Mouse (Mus musculus) heart, adult 2 months (tissue): ENCODE data around the gene Cct4.

Source experiments
- CTCF ChIP-seq: fragments of 200-600 bp; IDR thresholded peaks from 2 replicates; pipeline ENCODE4 v1.8.1; 2022; ENCODE audit warnings: antibody characterized with exemption, mild to moderate bottlenecking, moderate library complexity
- POLR2A ChIP-seq: fragments of 200-500 bp; IDR thresholded peaks from 2 replicates; pipeline ENCODE4 v1.6.1; 2011; ENCODE audit warnings: mild to moderate bottlenecking, low read depth, low read length, control low read depth; ENCODE audit not compliant: insufficient read depth

GRCm38 (mm10) chr11:22995461-22995860 lies 5.1 kb downstream of the Cct4 start:
- no peak for TF ChIP-seq CTCF
- TF ChIP-seq POLR2A = no peak
